Mouse (Mus musculus) hindlimb bud, embryonic 11.5 days (tissue): ENCODE results near the gene Trip4.
"Not testable (repeated sequence)": the region's sequence is repeated elsewhere in the genome, so short reads cannot be mapped to it uniquely, and the experiment has no call there.

Experiments
- DNase-seq: peaks from one replicate; pipeline ENCODE4 v3.0.0-alpha.2; 2012; ENCODE audit warnings: low read depth, low spot score; ENCODE audit errors: extremely low spot score

The Trip4 gene

GRCm38 (mm10) chr9:65799770-65800169 is 108.8 kb downstream of the Trip4 start:
- DNase-seq: no peak

- no peak for DNase-seq
These were observed 112.9 kb downstream of the Trip4 start for GRCm38 (mm10) chr9:65795651-65796050.

GRCm38 (mm10) chr9:65794313-65794712 is 114.3 kb downstream of the Trip4 start:
- DNase-seq: peak; percentile 41

- no peak for DNase-seq
These were observed 115.1 kb downstream of the Trip4 start for GRCm38 (mm10) chr9:65793506-65793905.

GRCm38 (mm10) chr9:65793086-65793485 is 115.5 kb downstream of the Trip4 start:
- DNase-seq: no peak

- DNase-seq: no peak
These were observed 116.7 kb downstream of the Trip4 start for GRCm38 (mm10) chr9:65791846-65792245.

GRCm38 (mm10) chr9:65791106-65791505 is 117.5 kb downstream of the Trip4 start:
- DNase-seq: no peak

- DNase-seq: no peak
These were observed 118.8 kb downstream of the Trip4 start for GRCm38 (mm10) chr9:65789788-65790187.

- DNase-seq: no peak
These were observed 120.0 kb downstream of the Trip4 start for GRCm38 (mm10) chr9:65788556-65788955.

GRCm38 (mm10) chr9:65787829-65788344 is 120.7 kb downstream of the Trip4 start:
- no peak for DNase-seq

- no peak for DNase-seq
These were observed 121.5 kb downstream of the Trip4 start for GRCm38 (mm10) chr9:65786885-65787787.

- no peak for DNase-seq
These were observed 122.7 kb downstream of the Trip4 start for GRCm38 (mm10) chr9:65785772-65786368.

GRCm38 (mm10) chr9:65779619-65780018 is 129.0 kb downstream of the Trip4 start:
- DNase-seq: not testable (repeated sequence)
